Mouse (Mus musculus) cortical plate, adult 2 months (tissue): ENCODE data around the gene Clasp2. TPM values are rescaled to one million over a fixed set of nuclear protein-coding genes. Genes with fewer than 3 reads are reported as not detected.
"Not testable (repeated sequence)": the region's sequence is repeated elsewhere in the genome, so short reads cannot be mapped to it uniquely, and the experiment has no call there.

Experiments
- H3K27ac ChIP-seq: fragments of 200-500 bp; 2 replicates; pipeline ENCODE4 v1.5.1; 2012; ENCODE audit warnings: low read length, control low read depth, inconsistent platforms; ENCODE audit not compliant: insufficient read depth
- H3K4me1 ChIP-seq: fragments of 200-500 bp; 2 replicates; pipeline ENCODE4 v1.6.1; 2011; ENCODE audit warnings: low read length; ENCODE audit not compliant: control insufficient read depth, insufficient read depth
- H3K4me3 ChIP-seq: fragments of 200-500 bp; 2 replicates; pipeline ENCODE4 v1.5.1; 2011; ENCODE audit warnings: mild to moderate bottlenecking, low read length, control low read depth; ENCODE audit not compliant: insufficient read depth
- CTCF ChIP-seq: fragments of 200-500 bp; IDR thresholded peaks from 2 replicates; pipeline ENCODE4 v1.5.1; 2011; ENCODE audit warnings: mild to moderate bottlenecking, control low read depth, low read length; ENCODE audit not compliant: insufficient read depth; ENCODE audit errors: extremely low read depth
- POLR2A ChIP-seq: fragments of 200-500 bp; IDR thresholded peaks from 2 replicates; pipeline ENCODE4 v1.6.1; 2011; ENCODE audit warnings: mild to moderate bottlenecking, low read length, control low read depth; ENCODE audit not compliant: insufficient read depth; ENCODE audit errors: extremely low read depth
- polyA plus RNA-seq: library from polyadenylated mRNA; depleted of rRNA; stranded (reverse); fragments of >200 nt; gene quantifications from 2 replicates; pipeline ENCODE4 v1.2.3, GENCODE M21; 2012

Gene Clasp2
- polyA plus RNA-seq, 1 experiment = 124 TPM

DNA sequence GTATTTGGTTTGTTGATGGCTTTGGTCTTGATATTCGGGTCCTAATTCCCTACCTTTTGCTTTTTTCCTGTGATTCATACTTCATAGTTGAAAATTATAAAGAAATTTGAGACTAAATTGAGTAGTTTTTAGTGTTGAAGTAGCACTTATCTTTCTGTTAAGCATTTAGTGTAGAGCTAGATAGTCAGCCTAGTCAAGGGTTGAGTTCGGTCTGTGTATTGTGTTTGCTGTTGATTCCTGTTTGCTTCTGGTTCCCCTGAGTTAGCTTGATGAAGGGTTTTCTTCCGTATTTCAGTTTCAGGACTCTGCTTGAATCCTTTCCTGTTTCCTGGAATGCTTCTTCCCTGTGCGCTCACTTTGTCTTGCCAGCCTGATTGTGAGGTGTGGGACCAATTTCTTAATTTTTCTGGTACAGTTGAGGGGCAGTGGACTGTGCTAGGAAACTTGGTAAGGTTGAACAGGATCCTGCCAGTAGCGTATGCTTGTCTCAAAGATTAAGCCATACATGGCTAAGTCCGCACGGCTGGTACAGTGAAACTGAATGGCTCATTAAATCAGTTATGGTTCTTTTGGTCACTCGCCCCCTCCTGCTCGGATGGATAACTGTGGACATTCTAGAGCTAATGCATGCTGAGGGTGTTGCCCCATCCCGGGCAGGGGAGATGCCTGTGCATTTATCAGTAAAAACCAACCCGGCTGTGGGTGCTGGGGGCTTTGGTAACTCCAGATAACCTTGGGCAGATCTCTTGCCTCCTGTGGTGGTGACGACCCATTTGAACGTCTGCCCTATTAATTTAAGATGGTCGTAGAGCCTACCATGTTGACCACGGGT lies 14.8 kb downstream of the Clasp2 start:
- Histone ChIP-seq H3K4me3 (no peak overlapping the region), H3K4me1 (no peaks in the 10 kb centered on the region), H3K27ac (no peak overlapping the region)
- TF ChIP-seq POLR2A (no peak), CTCF (no peak)

DNA sequence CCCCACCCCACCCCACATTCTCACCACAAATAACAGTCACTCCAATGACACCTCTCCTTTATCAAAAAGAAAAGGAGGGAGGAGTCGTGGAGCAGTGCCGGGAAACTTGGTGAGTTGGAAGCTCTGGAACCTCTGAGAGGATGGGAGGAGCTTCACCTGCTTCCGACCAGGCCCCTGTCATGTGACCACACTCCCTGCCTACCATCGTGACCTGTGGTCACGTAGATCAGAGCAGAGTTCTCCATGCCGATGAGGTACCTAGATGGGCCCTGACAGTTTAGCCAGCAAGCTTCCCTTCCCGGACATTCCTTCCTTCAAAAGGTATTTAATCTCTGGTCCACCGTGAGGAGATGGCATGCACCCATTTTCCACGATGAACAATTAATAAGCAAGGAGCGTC lies 17.2 kb downstream of the Clasp2 start:
- TF ChIP-seq CTCF (no peak), POLR2A (no peak)
- Histone ChIP-seq H3K27ac (no peak overlapping the region), H3K4me1 (no peaks in the 10 kb centered on the region), H3K4me3 (no peak overlapping the region)

DNA sequence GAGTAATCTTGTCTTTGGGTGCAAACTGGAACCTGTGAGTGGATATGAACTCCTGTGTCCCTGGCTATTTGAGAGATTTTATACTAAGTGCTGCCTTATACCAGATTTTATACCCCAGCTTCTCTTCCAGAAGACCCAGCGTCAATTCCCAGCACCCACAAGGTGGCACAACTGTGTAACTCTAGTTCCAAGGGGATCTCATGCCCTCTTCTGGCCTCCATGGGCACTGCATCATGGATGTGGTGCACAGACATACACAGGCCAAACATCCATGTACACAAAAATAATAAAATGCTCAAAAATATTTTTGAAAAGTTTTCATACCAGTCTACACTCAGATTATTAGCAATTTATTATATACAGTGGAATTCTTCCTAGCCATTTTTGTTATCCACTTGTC lies 18.4 kb downstream of the Clasp2 start:
- TF ChIP-seq POLR2A = no peak
- no peak for TF ChIP-seq CTCF
- H3K27ac ChIP-seq = no peak overlapping the region

DNA sequence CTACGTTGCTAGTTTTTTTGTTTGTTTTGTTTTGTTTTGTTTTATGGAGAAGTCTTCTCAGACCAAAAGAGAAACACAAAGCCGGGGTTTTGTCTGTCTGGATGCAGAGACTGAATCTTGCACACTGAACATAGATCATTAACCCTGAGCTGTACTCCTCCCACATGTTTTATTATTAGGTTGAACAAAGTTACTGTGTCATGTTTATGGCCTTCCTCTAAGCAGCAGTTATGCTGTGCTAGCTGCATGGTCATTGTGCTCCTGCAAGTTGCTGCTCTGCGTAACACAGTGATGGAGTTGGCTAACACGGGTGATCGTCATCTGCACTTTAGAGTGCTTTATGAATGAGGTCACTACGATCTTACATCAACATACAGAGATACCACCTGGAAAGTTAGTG lies 21.1 kb downstream of the Clasp2 start:
- TF ChIP-seq CTCF = no peak
- no peak for TF ChIP-seq POLR2A

More for the DNA sequence above, 18.4 kb downstream of the Clasp2 start:
- Histone ChIP-seq H3K4me3 (no peak overlapping the region), H3K4me1 (no peaks in the 10 kb centered on the region)

DNA sequence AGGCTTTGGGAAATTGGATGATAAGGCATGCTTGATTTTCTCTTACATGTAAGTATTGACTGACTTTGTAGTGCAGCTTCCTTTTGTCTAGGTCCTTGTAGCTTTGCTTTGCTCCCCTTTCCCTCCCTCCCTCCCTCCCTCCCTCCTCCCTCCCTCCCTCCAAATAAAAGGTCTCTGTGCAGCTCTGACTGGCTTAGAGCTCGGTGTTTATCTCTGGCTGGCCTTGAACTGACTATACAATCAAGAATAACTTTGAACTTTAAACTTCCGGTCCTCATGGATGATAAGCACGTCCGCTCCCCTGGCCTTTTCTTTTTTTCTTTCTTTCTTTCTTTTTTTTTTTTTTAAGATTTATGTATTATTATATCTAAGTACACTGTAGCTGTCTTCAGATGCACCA lies 21.9 kb downstream of the Clasp2 start:
- no peak overlapping the region for H3K27ac ChIP-seq
- TF ChIP-seq CTCF (no peak), POLR2A (no peak)
- no peak overlapping the region for H3K4me3 ChIP-seq
- H3K4me1 ChIP-seq = no peaks in the 10 kb centered on the region

More for the DNA sequence above, 21.1 kb downstream of the Clasp2 start:
- H3K27ac ChIP-seq = no peak overlapping the region
- H3K4me1 ChIP-seq = no peaks in the 10 kb centered on the region
- H3K4me3 ChIP-seq = no peak overlapping the region

DNA sequence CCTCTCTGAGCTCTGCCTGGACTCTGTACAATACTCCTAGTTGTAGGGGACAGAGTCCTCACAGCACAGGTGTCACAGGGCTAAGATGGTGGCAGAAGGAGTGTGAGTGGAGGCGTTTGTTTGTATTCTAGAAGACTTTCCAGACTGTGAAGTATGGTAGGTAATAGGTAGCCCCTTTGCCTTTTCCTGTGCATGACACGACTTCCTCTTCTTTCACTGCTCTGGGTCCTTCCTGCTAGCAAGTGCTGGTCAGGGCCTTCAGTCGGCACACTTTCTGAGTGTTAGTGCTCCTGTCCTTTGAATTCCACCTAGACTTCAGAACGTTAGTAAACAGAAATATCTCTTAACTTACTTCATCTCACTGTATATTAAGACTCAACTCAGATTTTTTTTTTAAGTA lies 29.4 kb downstream of the Clasp2 start:
- Histone ChIP-seq H3K4me3 (no peak overlapping the region), H3K27ac (no peak overlapping the region)
- TF ChIP-seq POLR2A = no peak
- TF ChIP-seq CTCF = no peak

DNA sequence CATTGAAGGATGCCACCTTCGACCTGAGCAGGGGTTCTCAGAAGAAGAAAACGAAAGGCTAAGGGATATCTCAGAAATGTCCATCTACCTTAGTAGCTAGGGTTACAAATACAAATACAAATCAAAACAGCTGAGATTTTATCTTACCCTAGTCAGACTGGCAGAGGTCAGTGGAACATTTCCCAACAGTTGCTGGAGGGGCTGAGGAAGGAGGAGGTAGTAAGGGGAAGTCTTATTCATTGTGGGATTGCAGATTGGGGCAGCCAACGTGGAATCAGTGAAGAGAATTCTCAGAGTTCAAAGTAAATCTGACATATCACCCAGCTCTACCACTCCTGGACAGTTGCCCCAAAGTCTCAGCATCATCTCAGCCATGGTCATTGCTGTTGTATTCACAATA lies 39.6 kb downstream of the Clasp2 start:
- Histone ChIP-seq H3K4me1 (no peaks in the 10 kb centered on the region), H3K4me3 (no peak overlapping the region), H3K27ac (no peak overlapping the region)
- TF ChIP-seq CTCF (no peak), POLR2A (no peak)

More for the DNA sequence above, 29.4 kb downstream of the Clasp2 start:
- no peaks in the 10 kb centered on the region for H3K4me1 ChIP-seq

DNA sequence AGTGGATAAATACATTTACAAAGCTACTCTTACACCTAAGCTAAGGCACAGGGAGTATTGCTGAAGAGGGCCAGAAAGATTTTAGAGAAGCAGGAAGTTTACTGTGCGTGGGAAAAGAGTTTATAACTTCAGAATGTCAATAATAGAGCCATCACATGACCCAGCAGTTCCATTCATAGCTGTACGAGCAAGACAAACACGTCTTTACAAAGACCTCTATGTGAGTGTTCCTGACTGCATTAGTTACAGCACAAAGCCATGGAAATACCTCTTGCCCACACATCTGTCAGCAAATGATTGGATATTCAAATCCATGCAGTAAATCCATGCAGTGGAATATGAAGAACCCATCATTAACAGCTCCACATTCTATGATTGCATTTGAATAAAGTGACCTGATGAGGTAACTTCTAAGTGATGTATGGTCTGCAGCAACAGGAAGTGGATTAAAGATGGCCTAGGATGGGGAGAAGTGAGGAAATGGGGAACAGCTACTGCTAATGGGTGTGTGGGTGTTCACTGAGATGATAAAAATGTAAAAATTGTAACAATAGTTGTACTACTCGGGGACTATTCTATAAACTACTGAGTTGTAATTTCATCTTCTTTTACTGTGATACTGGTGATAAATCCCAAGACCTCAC lies 41.2 kb downstream of the Clasp2 start:
- no peak overlapping the region for H3K27ac ChIP-seq
- TF ChIP-seq POLR2A = no peak
- TF ChIP-seq CTCF = no peak
- H3K4me1 ChIP-seq = no peaks in the 10 kb centered on the region
- H3K4me3 ChIP-seq = no peak overlapping the region

DNA sequence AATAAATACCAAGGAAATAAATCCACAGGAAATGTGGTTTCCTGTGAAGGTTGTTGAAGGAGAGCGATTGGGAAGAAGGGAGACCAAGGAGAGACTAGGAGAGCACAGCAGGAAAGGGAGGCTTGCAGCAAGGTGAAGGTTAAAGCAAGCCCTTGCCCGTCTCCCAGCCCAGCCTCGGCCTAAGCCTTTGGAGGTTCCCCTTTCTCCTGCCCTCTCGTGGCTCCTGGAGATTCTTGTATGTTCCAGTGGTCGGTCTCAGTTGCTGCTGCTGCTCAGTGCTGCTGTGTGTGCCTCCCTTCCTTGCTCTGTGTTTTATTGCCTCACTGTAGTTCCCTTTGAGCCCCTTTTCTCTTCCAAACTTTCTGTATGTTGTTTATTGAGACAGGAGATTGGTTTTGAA lies 42.4 kb downstream of the Clasp2 start:
- Histone ChIP-seq H3K4me3 (no peak overlapping the region), H3K4me1 (no peaks in the 10 kb centered on the region), H3K27ac (no peak overlapping the region)
- TF ChIP-seq POLR2A = no peak
- no peak for TF ChIP-seq CTCF

DNA sequence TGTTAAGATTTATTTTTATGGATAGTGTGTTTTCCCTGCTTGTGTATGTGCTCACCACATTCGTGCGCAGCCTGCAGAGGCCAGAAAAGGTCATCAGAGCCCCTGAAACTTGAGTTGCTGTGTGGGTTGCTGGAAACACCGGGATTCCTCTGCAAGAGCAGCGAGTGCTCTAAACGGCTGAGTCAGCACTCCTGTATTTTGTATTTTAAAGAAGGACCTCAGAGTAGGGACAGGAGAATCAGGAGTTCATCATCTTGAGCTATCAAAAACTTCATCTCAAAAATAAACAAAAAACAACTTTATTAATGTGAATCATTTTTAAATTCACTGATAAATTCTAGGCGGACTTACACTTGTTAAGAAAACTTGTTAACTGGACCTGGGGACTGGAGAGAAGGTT lies 48.0 kb downstream of the Clasp2 start:
- H3K4me1 ChIP-seq, H3K4me3 ChIP-seq, H3K27ac ChIP-seq: not testable (repeated sequence)
